Mouse (Mus musculus) heart, adult 2 months (tissue): ENCODE results near the gene 1700001P01Rik.

ENCODE experiments used
- CTCF ChIP-seq: fragments of 200-600 bp; IDR thresholded peaks from 2 replicates; pipeline ENCODE4 v1.8.1; 2022; ENCODE audit warnings: antibody characterized with exemption, mild to moderate bottlenecking, moderate library complexity
- EP300 ChIP-seq: fragments of 200-500 bp; IDR thresholded peaks from 2 replicates; pipeline ENCODE4 v1.6.1; 2011; ENCODE audit warnings: low read depth, low read length, control low read depth; ENCODE audit not compliant: insufficient read depth
- POLR2A ChIP-seq: fragments of 200-500 bp; IDR thresholded peaks from 2 replicates; pipeline ENCODE4 v1.6.1; 2011; ENCODE audit warnings: mild to moderate bottlenecking, low read depth, low read length, control low read depth; ENCODE audit not compliant: insufficient read depth

- TF ChIP-seq CTCF (no peak), POLR2A (no peak), EP300 (no peak)
Observed at GRCm38 (mm10) chr11:97747773-97748172, 27.9 kb downstream of the 1700001P01Rik start.
